Mouse (Mus musculus) neural tube, embryonic 11.5 days (tissue): ENCODE data around the gene Ankrd45. TPM values are rescaled to one million over a fixed set of nuclear protein-coding genes. Genes with fewer than 3 reads are reported as not detected.
A peak's percentile ranks its signal among the peaks of the same experiment; 100 is the strongest.
"Not testable (repeated sequence)": the region's sequence is repeated elsewhere in the genome, so short reads cannot be mapped to it uniquely, and the experiment has no call there.

Experiments
- ATAC-seq: fragments of 200-750 bp; cut with Nextera tagmentation; 2 replicates; pipeline ENCODE4 v1.8.0; 2017; ENCODE audit warnings: moderate number of reproducible peaks, mild to moderate bottlenecking, moderate TSS enrichment, moderate library complexity; ENCODE audit not compliant: insufficient read depth, low FRiP score, low TSS enrichment
- DNase-seq: peaks from one replicate; pipeline ENCODE4 v3.0.0-alpha.2; 2015; ENCODE audit warnings: low spot score
- H3K27ac ChIP-seq: fragments of 300-500 bp; sonication (generic); 2 replicates; pipeline ENCODE4 v1.5.1; 2014; ENCODE audit warnings: low read depth, mild to moderate bottlenecking, low read length
- H3K27me3 ChIP-seq: fragments of 300-500 bp; sonication (generic); 2 replicates; pipeline ENCODE4 v1.6.1; 2014; ENCODE audit warnings: mild to moderate bottlenecking, low read length, mixed read lengths; ENCODE audit not compliant: control insufficient read depth, insufficient read depth
- H3K36me3 ChIP-seq: fragments of 300-500 bp; sonication (generic); 2 replicates; pipeline ENCODE4 v1.6.1; 2014; ENCODE audit warnings: mild to moderate bottlenecking, low read length, moderate library complexity, mixed read lengths; ENCODE audit not compliant: control insufficient read depth, insufficient read depth
- H3K4me1 ChIP-seq: fragments of 300-500 bp; sonication (generic); 2 replicates; pipeline ENCODE4 v1.6.1; 2014; ENCODE audit warnings: low read length, mixed read lengths; ENCODE audit not compliant: control insufficient read depth, insufficient read depth
- H3K4me2 ChIP-seq: fragments of 300-500 bp; sonication (generic); 2 replicates; pipeline ENCODE4 v1.6.1; 2014; ENCODE audit warnings: low read depth, mild to moderate bottlenecking, moderate library complexity
- H3K4me3 ChIP-seq: fragments of 300-500 bp; sonication (generic); 2 replicates; pipeline ENCODE4 v1.5.1; 2014; ENCODE audit warnings: low read depth, low read length
- H3K9ac ChIP-seq: fragments of 300-500 bp; sonication (generic); 2 replicates; pipeline ENCODE4 v1.6.1; 2014; ENCODE audit warnings: mild to moderate bottlenecking, low read length
- H3K9me3 ChIP-seq: fragments of 300-500 bp; sonication (generic); 2 replicates; pipeline ENCODE4 v1.6.1; 2016; ENCODE audit warnings: low read length; ENCODE audit not compliant: control insufficient read depth
- WGBS: fragments of 180-500 bp; shearing (Covaris S2); extraction: QIAGEN DNeasy Blood & Tissue Kit; methylation state at CpG from one replicate; pipeline ENCODE4 v1.1.7; 2014; 5-methylcytosine and 5-hydroxymethylcytosine counted together
- polyA plus RNA-seq: library from polyadenylated mRNA; unstranded; fragments of >200 nt; fragmentation: Nextera tagmentation; extraction: Ambion mirVana; gene quantifications from 2 replicates; pipeline ENCODE4 v1.2.1, GENCODE M21; 2014

Ankrd45 gene
- polyA plus RNA-seq, 1 experiment from 2014 or later = 5.5 TPM

- peak; percentile 95 for ATAC-seq
- no peaks in the 10 kb centered on the region for H3K9me3 ChIP-seq
- 2% methylated on average over 40 of the region's 40 CpGs for WGBS
These were observed 28.2 kb downstream of the Ankrd45 start for GRCm38 (mm10) chr1:161170651-161171050.

GRCm38 (mm10) chr1:161180674-161181073, 38.2 kb downstream of the Ankrd45 start:
- Histone ChIP-seq H3K4me2 (no peak overlapping the region), H3K27ac (no peak overlapping the region), H3K27me3 (no peaks in the 10 kb centered on the region), H3K36me3 (no peaks in the 10 kb centered on the region), H3K9ac (no peak overlapping the region), H3K9me3 (no peaks in the 10 kb centered on the region), H3K4me3 (no peak overlapping the region), H3K4me1 (no peaks in the 10 kb centered on the region)
- 52% methylated on average over 8 of the region's 8 CpGs for WGBS
- ATAC-seq (no peak), DNase-seq (peak; percentile 67)

More at GRCm38 (mm10) chr1:161170651-161171050, 28.2 kb downstream of the Ankrd45 start:
- peak; percentile 81 for DNase-seq
- Histone ChIP-seq H3K4me2 (peak overlapping the region; percentile 50), H3K9ac (peak overlapping the region; percentile 3; the same call in 1 of the 2 replicates), H3K27ac (no peak overlapping the region), H3K4me3 (peak overlapping the region; percentile 28), H3K36me3 (no peaks in the 10 kb centered on the region), H3K4me1 (no peaks in the 10 kb centered on the region), H3K27me3 (no peaks in the 10 kb centered on the region)

- ATAC-seq (no peak), DNase-seq (no peak)
- no peak overlapping the region for H3K27ac ChIP-seq
- no peak overlapping the region for H3K4me2 ChIP-seq
- 85% methylated on average over 9 of the region's 9 CpGs for WGBS
- no peaks in the 10 kb centered on the region for H3K36me3 ChIP-seq
- no peaks in the 10 kb centered on the region for H3K9me3 ChIP-seq
- H3K4me1 ChIP-seq = no peaks in the 10 kb centered on the region
- H3K9ac ChIP-seq = no peak overlapping the region
- no peaks in the 10 kb centered on the region for H3K27me3 ChIP-seq
- H3K4me3 ChIP-seq = no peak overlapping the region
These were observed 39.9 kb downstream of the Ankrd45 start for GRCm38 (mm10) chr1:161182386-161182785.

GRCm38 (mm10) chr1:161183677-161184076, 41.2 kb downstream of the Ankrd45 start:
- Histone ChIP-seq H3K4me2 (no peak overlapping the region), H3K9me3 (no peaks in the 10 kb centered on the region), H3K4me3 (no peak overlapping the region), H3K4me1 (no peaks in the 10 kb centered on the region), H3K36me3 (no peaks in the 10 kb centered on the region), H3K27me3 (no peaks in the 10 kb centered on the region), H3K27ac (no peak overlapping the region), H3K9ac (no peak overlapping the region)
- WGBS = 58% methylated on average over 9 of the region's 9 CpGs
- no peak for ATAC-seq
- no peak for DNase-seq

GRCm38 (mm10) chr1:161185431-161185830, 42.9 kb downstream of the Ankrd45 start:
- Histone ChIP-seq H3K9ac (no peak overlapping the region), H3K36me3 (no peaks in the 10 kb centered on the region), H3K4me3 (no peak overlapping the region), H3K27ac (no peak overlapping the region), H3K9me3 (no peaks in the 10 kb centered on the region), H3K27me3 (no peaks in the 10 kb centered on the region), H3K4me2 (no peak overlapping the region), H3K4me1 (no peaks in the 10 kb centered on the region)
- 87% methylated on average over 3 of the region's 3 CpGs for WGBS
- DNase-seq (no peak), ATAC-seq (no peak)

GRCm38 (mm10) chr1:161190253-161190910, 47.9 kb downstream of the Ankrd45 start:
- no peak overlapping the region for H3K9ac ChIP-seq
- H3K27me3 ChIP-seq = no peaks in the 10 kb centered on the region
- ATAC-seq (no peak), DNase-seq (no peak)
- no peaks in the 10 kb centered on the region for H3K4me1 ChIP-seq
- H3K4me2 ChIP-seq = no peak overlapping the region
- H3K4me3 ChIP-seq = no peak overlapping the region
- no peaks in the 10 kb centered on the region for H3K9me3 ChIP-seq
- no peak overlapping the region for H3K27ac ChIP-seq
- WGBS = 80% methylated on average over 9 of the region's 9 CpGs
- no peaks in the 10 kb centered on the region for H3K36me3 ChIP-seq

- DNase-seq (peak; percentile 79), ATAC-seq (peak; percentile 98)
- Histone ChIP-seq H3K36me3 (no peaks in the 10 kb centered on the region), H3K4me3 (peak overlapping the region; percentile 48), H3K4me1 (no peaks in the 10 kb centered on the region), H3K27me3 (no peaks in the 10 kb centered on the region), H3K9me3 (no peaks in the 10 kb centered on the region), H3K27ac (no peak overlapping the region), H3K9ac (peak overlapping the region; percentile 49), H3K4me2 (peak overlapping the region; percentile 70)
- under 1% methylated on average over 16 of the region's 16 CpGs for WGBS
These were observed 53.3 kb downstream of the Ankrd45 start for GRCm38 (mm10) chr1:161195541-161196351.

GRCm38 (mm10) chr1:161196364-161196763, 53.9 kb downstream of the Ankrd45 start:
- not testable (repeated sequence) for H3K36me3 ChIP-seq, H3K4me3 ChIP-seq, H3K9ac ChIP-seq, H3K9me3 ChIP-seq, H3K27ac ChIP-seq, H3K4me1 ChIP-seq, DNase-seq, H3K27me3 ChIP-seq, ATAC-seq
- H3K4me2 ChIP-seq = peak overlapping the region; percentile 70
- WGBS = 62% methylated on average over 11 of the region's 11 CpGs

GRCm38 (mm10) chr1:161199856-161200255, 57.4 kb downstream of the Ankrd45 start:
- no peaks in the 10 kb centered on the region for H3K9me3 ChIP-seq
- no peak overlapping the region for H3K9ac ChIP-seq
- ATAC-seq (no peak), DNase-seq (no peak)
- no peak overlapping the region for H3K27ac ChIP-seq
- WGBS = 73% methylated on average over 5 of the region's 5 CpGs
- no peaks in the 10 kb centered on the region for H3K27me3 ChIP-seq
- no peaks in the 10 kb centered on the region for H3K36me3 ChIP-seq
- H3K4me2 ChIP-seq = no peak overlapping the region
- no peaks in the 10 kb centered on the region for H3K4me1 ChIP-seq
- H3K4me3 ChIP-seq = no peak overlapping the region
